Mouse (Mus musculus) embryonic facial prominence, embryonic 12.5 days (tissue): ENCODE measurements around the gene Eln. TPM values are rescaled to one million over a fixed set of nuclear protein-coding genes. Genes with fewer than 3 reads are reported as not detected.

ENCODE experiments used
- ATAC-seq: fragments of 200-750 bp; cut with Nextera tagmentation; 2 replicates; pipeline ENCODE4 v1.8.0; 2017; ENCODE audit not compliant: insufficient number of reproducible peaks, insufficient read depth, low FRiP score, low TSS enrichment
- H3K27ac ChIP-seq: fragments of 300-500 bp; sonication (generic); 2 replicates; pipeline ENCODE4 v1.5.1; 2016; ENCODE audit warnings: mild to moderate bottlenecking
- H3K27me3 ChIP-seq: fragments of 300-500 bp; sonication (generic); 2 replicates; pipeline ENCODE4 v1.6.1; 2016; ENCODE audit warnings: mild to moderate bottlenecking, moderate library complexity
- H3K36me3 ChIP-seq: fragments of 300-500 bp; sonication (generic); 2 replicates; pipeline ENCODE4 v1.6.1; 2016; ENCODE audit warnings: mild to moderate bottlenecking
- H3K4me1 ChIP-seq: fragments of 300-500 bp; sonication (generic); 2 replicates; pipeline ENCODE4 v1.6.1; 2016
- H3K4me2 ChIP-seq: fragments of 300-500 bp; sonication (generic); replicated peaks from 2 replicates; pipeline ENCODE4 v1.6.1; 2016; ENCODE audit warnings: mild to moderate bottlenecking, moderate library complexity
- H3K4me3 ChIP-seq: fragments of 300-500 bp; sonication (generic); 2 replicates; pipeline ENCODE4 v1.5.1; 2016; ENCODE audit warnings: mild to moderate bottlenecking
- H3K9ac ChIP-seq: fragments of 300-500 bp; sonication (generic); 2 replicates; pipeline ENCODE4 v1.6.1; 2016; ENCODE audit warnings: mild to moderate bottlenecking, moderate library complexity
- H3K9me3 ChIP-seq: fragments of 300-500 bp; sonication (generic); 2 replicates; pipeline ENCODE4 v1.6.1; 2016; ENCODE audit warnings: mild to moderate bottlenecking, moderate library complexity
- WGBS: fragments of 180-500 bp; shearing (Covaris S2); methylation state at CpG from one replicate; pipeline ENCODE4 v1.1.7; 2016; 5-methylcytosine and 5-hydroxymethylcytosine counted together
- polyA plus RNA-seq: library from polyadenylated mRNA; unstranded; fragments of >200 nt; fragmentation: Nextera tagmentation; extraction: Ambion mirVana; gene quantifications from 2 replicates; pipeline ENCODE4 v1.2.1, GENCODE M21; 2016

Gene Eln
- polyA plus RNA-seq, 1 experiment from 2014 or later, result 35.4 TPM

DNA sequence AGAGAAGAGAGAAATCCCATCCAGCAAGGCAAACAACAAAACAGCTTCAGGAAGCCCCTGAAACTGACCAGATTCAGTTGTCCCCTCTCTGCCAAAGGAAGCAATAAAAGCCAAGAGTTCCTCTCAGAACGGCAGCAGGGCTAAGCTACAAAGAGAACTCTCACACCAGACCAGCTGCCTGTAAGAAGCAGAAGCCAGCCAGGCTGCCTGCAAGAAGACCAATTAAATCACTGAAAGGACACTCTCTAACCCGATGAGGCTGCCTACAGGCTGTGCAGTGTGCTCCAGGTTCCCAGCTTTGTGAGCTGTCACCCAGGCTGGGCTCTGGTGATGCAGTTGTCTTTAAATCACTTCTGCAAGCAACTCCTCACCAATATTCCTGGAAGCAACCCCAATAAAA lies 63.3 kb downstream of the Eln start:
- Histone ChIP-seq H3K4me2 (no peak overlapping the region), H3K9ac (no peak overlapping the region), H3K36me3 (peaks cover 43% of the 10 kb centered on the region), H3K27ac (no peak overlapping the region), H3K27me3 (0 out of 2 replicates have a peak, but pooled peaks cover 3% of the 10 kb centered on the region), H3K9me3 (no peaks in the 10 kb centered on the region), H3K4me3 (no peak overlapping the region), H3K4me1 (peaks cover 14% of the 10 kb centered on the region)
- WGBS, result 73% methylated on average over 2 of the region's 2 CpGs
- no peak for ATAC-seq

DNA sequence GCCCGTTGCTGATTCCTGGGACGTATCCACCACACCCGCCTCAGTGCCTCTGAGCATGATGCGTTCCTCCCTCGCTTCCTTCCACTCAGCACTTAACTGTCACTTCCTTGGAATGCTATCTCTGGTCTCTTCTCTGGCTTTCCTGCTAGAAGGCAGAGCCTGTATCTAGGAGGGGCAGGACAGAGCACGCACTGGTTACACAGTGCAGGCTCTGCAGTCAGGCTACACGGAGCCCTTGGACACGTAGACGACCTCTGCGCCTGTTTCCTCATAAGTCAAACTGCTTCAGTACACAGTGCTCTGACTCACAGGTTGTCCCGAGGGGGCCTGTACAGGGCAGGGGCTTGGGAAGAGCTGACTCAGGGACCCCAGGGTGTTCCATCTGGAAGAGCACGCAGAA lies 66.9 kb downstream of the Eln start:
- no peak overlapping the region for H3K27ac ChIP-seq
- peaks cover 22% of the 10 kb centered on the region for H3K4me1 ChIP-seq
- WGBS, result 78% methylated on average over 12 of the region's 12 CpGs
- no peak overlapping the region for H3K9ac ChIP-seq
- H3K4me2 ChIP-seq, result no peak overlapping the region
- no peaks in the 10 kb centered on the region for H3K9me3 ChIP-seq
- peaks cover 30% of the 10 kb centered on the region for H3K36me3 ChIP-seq
- no peak overlapping the region for H3K4me3 ChIP-seq
- no peak for ATAC-seq
- H3K27me3 ChIP-seq, result no peaks in the 10 kb centered on the region

DNA sequence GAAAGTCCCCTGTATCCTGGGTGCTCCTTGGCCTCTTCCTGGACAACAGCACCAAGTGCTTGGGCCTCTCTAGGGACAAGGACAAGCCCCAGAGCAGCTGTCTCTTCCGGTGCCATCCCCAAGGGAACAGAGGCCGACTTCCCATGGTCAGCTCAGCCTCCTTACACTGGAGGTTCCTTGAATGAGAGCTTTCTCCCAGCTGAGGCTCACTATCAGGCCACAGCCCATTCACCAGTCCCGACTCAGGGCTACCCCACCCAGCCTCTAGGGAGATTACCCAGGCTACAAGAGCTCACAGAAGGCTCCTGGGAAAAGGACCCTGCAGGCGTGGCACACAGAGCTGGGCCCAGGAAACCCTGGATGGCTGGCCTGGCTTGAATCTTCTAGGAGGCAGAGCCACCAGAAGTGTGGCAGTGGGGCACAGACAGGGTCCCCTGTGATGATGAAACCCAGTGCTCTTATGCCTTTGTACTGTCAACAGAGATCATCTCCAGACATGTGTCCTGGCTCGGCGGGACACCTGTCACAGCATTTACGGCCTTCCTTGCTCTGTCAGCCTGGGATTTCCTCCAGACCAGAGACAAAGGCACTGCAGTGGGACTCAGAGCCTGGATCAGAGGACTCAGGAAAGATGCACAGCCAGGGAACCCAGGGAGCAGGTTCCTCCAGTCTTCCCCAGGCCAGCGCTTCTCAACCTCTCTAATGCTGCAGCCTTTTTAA lies 68.1 kb downstream of the Eln start:
- Histone ChIP-seq H3K4me3 (no peak overlapping the region), H3K27me3 (no peaks in the 10 kb centered on the region), H3K4me1 (peaks cover 24% of the 10 kb centered on the region), H3K9me3 (no peaks in the 10 kb centered on the region), H3K36me3 (peaks cover 18% of the 10 kb centered on the region), H3K4me2 (no peak overlapping the region), H3K27ac (no peak overlapping the region), H3K9ac (no peak overlapping the region)
- 65% methylated on average over 8 of the region's 8 CpGs for WGBS
- no peak for ATAC-seq

DNA sequence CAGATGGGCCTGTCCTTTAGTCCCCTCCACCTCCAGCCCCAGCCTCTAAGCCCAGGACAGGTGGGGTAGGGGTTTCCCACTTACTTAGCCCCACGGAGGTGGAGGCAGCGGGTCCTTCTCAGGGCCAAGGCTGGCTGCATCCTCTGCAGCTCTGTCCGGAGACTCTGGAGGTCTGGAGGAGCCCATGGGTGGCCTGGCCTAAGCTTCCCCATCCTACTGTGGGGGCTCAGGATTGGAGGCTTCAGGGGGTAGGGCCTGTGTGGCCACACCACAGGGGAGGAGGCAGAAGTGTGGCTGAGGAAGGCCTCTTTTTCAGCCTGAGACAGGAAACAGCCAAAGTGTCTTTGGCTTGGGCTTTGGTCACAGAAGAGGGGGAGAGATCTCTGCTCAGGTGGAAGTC lies 69.1 kb downstream of the Eln start:
- no peak overlapping the region for H3K4me3 ChIP-seq
- peak overlapping the region; percentile 24; the same call in 1 of the 2 replicates for H3K9ac ChIP-seq
- H3K27ac ChIP-seq, result no peak overlapping the region
- peaks cover 15% of the 10 kb centered on the region for H3K36me3 ChIP-seq
- no peaks in the 10 kb centered on the region for H3K27me3 ChIP-seq
- 83% methylated on average over 3 of the region's 3 CpGs for WGBS
- H3K4me1 ChIP-seq, result peaks cover 24% of the 10 kb centered on the region
- no peaks in the 10 kb centered on the region for H3K9me3 ChIP-seq
- no peak for ATAC-seq
- no peak overlapping the region for H3K4me2 ChIP-seq

DNA sequence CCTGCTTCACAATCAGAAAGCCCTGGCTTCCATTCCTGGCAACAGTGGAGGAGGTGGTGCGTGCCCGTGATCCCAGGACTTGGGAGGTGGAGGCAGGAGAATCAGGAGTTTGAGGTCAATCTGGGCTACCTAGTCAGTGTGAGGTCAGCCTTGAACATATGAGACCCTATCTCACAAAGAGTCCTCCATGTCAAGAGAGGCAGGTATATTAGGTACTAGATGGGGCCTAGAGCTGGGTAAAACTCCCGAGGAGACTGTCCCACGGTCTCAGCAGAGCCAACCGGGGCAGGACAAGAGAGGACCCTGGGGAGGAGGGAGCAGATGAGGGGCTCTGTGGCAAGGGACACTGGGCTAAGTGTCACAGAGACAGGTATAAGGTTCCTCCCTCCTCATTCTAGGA lies 69.6 kb downstream of the Eln start:
- H3K9ac ChIP-seq, result no peak overlapping the region
- 88% methylated on average over 5 of the region's 5 CpGs for WGBS
- no peak overlapping the region for H3K4me3 ChIP-seq
- ATAC-seq, result no peak
- H3K36me3 ChIP-seq, result peaks cover 16% of the 10 kb centered on the region
- H3K27ac ChIP-seq, result 0 out of 2 replicates have a peak overlapping the region, but pooled peaks have one; percentile 23
- no peaks in the 10 kb centered on the region for H3K27me3 ChIP-seq
- H3K4me1 ChIP-seq, result peaks cover 24% of the 10 kb centered on the region
- H3K9me3 ChIP-seq, result no peaks in the 10 kb centered on the region
- peak overlapping the region; percentile 63; the same call in 1 of the 2 replicates for H3K4me2 ChIP-seq

DNA sequence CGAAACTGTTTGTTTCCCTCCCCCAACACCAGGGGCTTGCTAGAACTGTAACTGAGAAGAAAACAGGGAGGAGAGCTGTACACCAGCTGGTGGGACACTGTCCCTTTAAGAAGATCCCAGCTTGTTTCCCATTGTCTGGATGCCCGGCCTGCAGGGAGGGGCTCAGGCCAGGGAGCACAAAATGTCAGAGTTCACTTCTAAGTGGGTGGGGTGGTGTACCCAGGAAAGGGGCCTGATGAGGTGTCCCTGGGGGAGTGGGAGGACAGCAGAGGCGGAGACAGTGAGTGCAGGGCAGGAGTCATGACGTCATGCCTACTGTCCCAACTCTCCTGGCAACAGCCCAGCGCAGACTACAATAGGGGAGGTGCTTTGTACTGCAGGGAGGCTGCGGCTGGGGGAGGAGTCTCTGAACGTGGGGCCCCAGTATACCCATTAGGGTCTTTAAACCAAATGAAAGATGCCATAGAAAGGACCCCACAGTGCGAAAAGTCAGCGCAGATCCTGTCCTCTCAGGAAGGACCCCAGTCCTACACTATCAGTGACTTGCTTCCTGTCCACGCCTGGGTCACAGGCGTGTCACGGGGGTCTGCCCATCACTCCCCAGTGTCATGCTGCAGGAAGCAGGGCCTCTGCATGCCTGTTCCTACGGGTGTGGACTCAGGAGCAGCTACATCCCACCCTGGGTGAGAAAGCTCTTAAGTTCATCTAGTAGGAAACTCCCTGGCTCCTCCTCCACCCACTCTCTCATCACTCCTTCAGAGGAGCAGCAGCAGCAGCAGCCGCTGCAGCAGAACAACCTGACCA lies 71.0 kb downstream of the Eln start:
- Histone ChIP-seq H3K9me3 (no peaks in the 10 kb centered on the region), H3K27ac (peak overlapping the region; percentile 81), H3K36me3 (peaks cover 24% of the 10 kb centered on the region), H3K27me3 (no peaks in the 10 kb centered on the region), H3K4me3 (peak overlapping the region; percentile 33), H3K9ac (peak overlapping the region; percentile 48), H3K4me1 (peaks cover 24% of the 10 kb centered on the region), H3K4me2 (peak overlapping the region; percentile 63)
- ATAC-seq, result peak; percentile 66
- 5% methylated on average over 14 of the region's 14 CpGs for WGBS

DNA sequence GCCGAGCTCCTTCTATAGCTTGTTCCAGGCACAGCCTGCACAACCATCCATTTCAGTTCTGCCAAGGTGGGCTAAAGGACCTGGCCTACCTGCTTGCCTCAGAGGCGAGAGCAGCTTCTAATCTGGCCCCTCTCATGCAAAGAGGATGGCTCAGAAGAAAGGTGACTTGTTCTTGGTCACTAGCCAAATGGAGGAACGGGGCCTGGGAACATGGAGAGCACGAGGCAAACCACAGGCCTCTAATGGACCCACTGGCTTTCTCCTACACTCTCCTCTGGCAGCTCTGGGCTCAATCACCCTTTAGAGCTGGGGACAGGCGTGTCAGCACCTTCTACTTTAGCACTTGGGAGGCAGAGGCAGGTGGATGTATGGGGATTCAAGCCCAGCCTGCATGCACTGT lies 72.1 kb downstream of the Eln start:
- 75% methylated on average over 5 of the region's 5 CpGs for WGBS
- no peak for ATAC-seq
- Histone ChIP-seq H3K4me2 (no peak overlapping the region), H3K4me3 (no peak overlapping the region), H3K9ac (no peak overlapping the region), H3K27me3 (no peaks in the 10 kb centered on the region), H3K36me3 (peaks cover 20% of the 10 kb centered on the region), H3K9me3 (no peaks in the 10 kb centered on the region), H3K4me1 (peaks cover 21% of the 10 kb centered on the region), H3K27ac (no peak overlapping the region)

DNA sequence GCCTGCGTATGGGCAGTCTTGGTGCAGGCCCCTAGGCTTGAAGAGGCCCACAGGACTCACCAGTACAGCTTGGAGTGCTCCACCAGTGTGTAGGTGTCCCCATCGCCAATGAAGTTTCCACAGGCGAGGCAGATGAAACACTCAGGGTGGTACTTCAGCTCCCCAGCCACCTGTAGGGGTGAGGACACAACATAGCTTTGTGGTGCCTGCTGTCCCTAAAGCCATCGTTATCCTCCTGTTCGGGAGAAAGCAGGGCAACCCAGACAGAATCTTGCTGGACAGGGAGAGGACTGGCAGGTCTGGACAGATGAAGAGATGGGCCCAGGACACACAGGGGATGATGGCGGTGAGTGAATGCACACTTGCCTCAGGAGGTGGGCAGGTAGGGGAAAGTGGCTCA lies 74.5 kb downstream of the Eln start:
- Histone ChIP-seq H3K4me2 (no peak overlapping the region), H3K36me3 (peaks cover 41% of the 10 kb centered on the region), H3K4me3 (no peak overlapping the region), H3K9me3 (no peaks in the 10 kb centered on the region), H3K27ac (no peak overlapping the region), H3K27me3 (no peaks in the 10 kb centered on the region), H3K4me1 (peaks cover 21% of the 10 kb centered on the region), H3K9ac (no peak overlapping the region)
- 91% methylated on average over 6 of the region's 6 CpGs for WGBS
- ATAC-seq, result no peak

DNA sequence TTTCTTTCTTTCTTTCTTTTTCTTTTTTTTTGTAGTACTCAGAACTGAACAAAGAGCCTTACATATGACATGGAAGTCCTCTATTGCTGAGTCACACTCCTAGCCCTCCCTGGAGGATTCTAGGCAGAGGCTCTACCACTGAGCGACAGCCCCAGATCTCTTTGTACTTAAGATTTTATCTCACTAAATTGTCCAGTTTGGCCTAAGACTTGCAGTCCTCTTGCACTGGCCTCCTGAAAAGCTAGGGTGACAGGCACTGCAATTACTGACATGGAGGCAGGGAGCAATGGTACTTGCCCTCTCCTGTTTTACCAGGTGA lies 75.0 kb downstream of the Eln start:
- H3K27ac ChIP-seq, result no peak overlapping the region

DNA sequence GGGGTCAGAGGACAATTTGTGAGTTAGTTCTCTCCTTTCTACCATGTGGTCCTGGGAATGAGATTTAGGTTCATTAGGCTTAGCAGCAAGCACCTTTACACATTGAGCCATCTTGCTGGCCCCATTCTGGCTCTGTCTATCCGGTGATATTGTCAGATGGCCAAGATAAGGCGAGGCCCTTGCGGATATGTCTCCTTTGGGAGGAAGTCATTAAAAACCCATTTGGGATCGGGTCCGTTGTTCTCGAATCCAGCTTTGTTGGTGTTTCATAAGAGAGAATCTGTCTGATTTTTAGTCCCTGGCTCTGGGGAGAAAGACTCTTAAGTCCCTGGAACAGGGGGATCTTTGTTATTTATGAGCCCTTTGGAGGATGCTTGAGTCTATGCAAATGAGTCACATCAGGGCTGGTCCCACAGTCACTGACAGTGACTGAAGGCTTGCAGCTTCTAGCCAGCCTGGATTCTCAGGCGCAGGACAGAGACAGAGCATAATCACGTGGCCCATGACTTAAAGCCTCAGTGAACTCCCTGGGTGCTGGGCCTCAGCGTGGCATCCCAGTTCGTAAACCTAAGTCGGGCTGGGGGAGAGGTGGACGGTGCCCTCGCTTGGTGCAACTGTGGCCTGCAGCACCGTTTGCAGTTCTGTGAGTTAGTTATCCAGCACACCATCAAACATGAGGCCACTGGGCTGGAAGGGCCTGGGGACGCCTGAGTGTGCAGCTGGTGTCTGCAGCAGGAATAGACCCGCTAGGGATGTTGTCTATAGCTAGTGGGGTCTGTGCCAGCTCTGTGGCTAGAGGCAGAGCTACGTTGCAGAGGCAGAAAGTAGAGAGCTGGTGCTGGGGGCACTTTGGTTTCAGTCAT lies 75.6 kb downstream of the Eln start:
- H3K4me2 ChIP-seq, result no peak overlapping the region
- WGBS, result 78% methylated on average over 17 of the region's 17 CpGs
- peaks cover 48% of the 10 kb centered on the region for H3K36me3 ChIP-seq
- H3K9ac ChIP-seq, result no peak overlapping the region
- no peak for ATAC-seq
- H3K27ac ChIP-seq, result no peak overlapping the region
- no peaks in the 10 kb centered on the region for H3K27me3 ChIP-seq
- H3K4me1 ChIP-seq, result peaks cover 15% of the 10 kb centered on the region
- no peak overlapping the region for H3K4me3 ChIP-seq
- H3K9me3 ChIP-seq, result no peaks in the 10 kb centered on the region

More for the DNA sequence above, 75.0 kb downstream of the Eln start:
- Histone ChIP-seq H3K4me2 (no peak overlapping the region), H3K4me3 (no peak overlapping the region), H3K36me3 (peaks cover 46% of the 10 kb centered on the region), H3K4me1 (peaks cover 21% of the 10 kb centered on the region), H3K27me3 (no peaks in the 10 kb centered on the region), H3K9me3 (no peaks in the 10 kb centered on the region), H3K9ac (no peak overlapping the region)
- ATAC-seq, result no peak
- 83% methylated on average over 1 of the region's 1 CpGs for WGBS

DNA sequence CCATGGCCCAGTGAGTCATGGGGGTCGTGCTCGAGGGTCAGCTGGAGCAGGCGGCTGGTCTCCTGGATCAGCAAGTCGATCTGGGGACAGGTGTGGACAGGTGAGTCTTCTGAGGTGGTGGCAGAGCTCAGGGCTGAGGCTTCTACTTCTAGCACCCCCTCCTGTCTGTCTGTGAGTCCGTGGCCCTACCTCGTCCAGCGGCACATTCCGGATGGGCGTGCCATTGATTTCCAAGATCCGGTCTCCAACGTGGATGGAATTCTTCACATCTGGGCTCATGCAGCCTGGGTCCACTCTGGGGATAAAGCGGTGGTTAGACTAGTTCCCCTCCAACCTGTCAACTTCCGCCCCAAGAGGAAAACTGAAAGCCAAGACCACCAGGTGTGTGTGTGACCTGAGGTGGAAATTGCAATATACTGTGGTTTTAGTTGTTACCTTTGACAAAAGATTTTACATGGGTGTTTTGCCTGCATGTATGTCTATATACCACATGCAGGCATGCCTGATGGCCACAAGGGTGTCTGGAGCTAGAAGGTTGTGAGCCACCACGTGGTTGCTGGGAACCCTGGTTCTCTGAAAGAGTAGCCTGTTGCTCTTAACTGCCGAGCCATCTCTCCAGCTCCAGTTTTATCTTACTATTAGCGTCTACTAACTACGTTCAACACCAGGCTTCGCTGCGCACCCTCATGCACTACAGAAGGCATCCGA lies 78.0 kb downstream of the Eln start:
- Histone ChIP-seq H3K27me3 (no peaks in the 10 kb centered on the region), H3K27ac (no peak overlapping the region), H3K4me1 (no peaks in the 10 kb centered on the region), H3K36me3 (peaks cover 69% of the 10 kb centered on the region), H3K9me3 (no peaks in the 10 kb centered on the region), H3K4me2 (no peak overlapping the region), H3K9ac (no peak overlapping the region), H3K4me3 (no peak overlapping the region)
- 75% methylated on average over 20 of the region's 20 CpGs for WGBS
- ATAC-seq, result no peak
